Mouse (Mus musculus) ovary, postnatal 10 days (tissue): ENCODE results near the gene Erich4.

ENCODE experiments used
- DNase-seq: peaks from one replicate; pipeline ENCODE4 v3.0.0; 2022; ENCODE audit warnings: low spot score

Erich4 gene

DNA sequence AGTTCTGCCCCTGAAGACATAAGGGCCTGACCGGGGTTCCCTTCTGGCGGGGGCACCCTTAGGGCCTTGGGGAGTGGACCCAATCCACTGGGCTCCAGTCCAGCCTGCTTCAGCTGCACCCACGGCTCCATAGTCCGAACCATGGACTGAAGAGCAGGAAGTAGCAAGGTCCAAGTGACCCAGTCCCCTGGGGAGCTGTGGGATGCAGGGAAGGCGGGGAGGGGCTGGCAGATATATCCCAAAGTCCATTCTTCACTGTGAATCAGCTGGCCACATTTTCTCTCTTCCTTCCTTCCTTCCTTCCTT lies at the start of gene Erich4:
Erich4 (minus strand) TSS at position 187 of the 306 bp plus-strand sequence.
- DNase-seq = no peak

DNA sequence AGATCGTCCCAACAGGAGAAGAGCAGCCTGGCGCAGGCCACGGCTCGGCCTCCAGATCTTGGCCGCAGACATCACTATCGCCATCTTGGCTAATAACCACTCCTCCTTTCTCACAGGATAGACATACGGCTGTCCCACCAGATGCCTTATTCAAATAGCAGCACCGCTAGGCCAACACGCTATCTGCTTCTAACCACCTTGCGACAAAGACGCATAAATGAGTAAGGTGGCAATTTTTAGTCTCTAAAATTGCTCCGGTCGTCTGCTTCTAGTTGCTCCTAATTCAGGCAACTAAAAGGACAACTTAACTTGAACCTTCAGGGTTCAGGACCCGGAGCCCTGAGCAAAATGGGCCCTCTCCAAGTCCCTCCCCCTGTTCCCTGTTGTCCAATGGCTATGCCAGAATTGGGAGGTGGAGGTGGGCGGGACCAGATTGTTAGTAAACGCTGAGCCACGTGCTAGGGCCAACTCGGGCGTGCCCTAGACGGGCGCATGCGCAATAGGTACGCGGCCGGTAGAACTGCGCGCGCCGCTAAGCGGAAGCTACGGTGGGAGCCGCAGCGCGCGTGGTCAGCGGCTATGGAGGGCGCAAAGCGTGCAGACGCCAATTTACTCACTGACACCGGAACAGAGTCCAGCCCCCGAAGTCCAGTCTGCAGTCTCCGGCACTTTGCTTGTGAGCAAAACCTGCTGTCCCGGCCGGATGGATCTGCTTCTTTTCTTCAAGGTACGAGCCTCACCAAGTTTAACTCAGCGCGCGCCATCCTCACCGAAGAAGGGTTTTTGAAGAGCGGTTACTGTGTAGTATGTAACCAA lies 43.2 kb upstream of the Erich4 start, which contains the start of the genes Bckdha and Exosc5:
Bckdha (minus strand) TSS at position 325 of the 816 bp plus-strand sequence.
Exosc5 (plus strand) TSS at position 508 of the 816 bp plus-strand sequence.
- DNase-seq = peak; percentile 96

DNA sequence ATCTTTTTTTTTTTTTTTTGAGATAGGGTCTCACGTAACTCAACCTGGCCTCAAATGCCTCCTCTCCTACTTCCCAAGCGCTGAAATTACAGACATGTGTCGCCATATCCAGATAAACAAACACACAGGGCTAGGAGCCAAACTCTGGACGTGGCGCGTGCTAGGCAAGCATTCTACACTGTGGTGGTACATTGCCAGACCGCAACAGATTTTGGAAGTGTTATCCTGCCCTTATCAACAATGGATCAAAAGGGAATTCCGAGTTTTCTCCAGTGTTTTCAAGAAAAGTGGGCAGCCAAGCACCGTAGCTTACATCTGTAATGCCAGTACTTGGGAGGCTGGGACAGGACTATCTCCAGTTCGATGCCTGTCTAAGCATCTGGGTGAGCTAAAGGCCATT lies 42.1 kb upstream of the Erich4 start:
- no peak for DNase-seq

DNA sequence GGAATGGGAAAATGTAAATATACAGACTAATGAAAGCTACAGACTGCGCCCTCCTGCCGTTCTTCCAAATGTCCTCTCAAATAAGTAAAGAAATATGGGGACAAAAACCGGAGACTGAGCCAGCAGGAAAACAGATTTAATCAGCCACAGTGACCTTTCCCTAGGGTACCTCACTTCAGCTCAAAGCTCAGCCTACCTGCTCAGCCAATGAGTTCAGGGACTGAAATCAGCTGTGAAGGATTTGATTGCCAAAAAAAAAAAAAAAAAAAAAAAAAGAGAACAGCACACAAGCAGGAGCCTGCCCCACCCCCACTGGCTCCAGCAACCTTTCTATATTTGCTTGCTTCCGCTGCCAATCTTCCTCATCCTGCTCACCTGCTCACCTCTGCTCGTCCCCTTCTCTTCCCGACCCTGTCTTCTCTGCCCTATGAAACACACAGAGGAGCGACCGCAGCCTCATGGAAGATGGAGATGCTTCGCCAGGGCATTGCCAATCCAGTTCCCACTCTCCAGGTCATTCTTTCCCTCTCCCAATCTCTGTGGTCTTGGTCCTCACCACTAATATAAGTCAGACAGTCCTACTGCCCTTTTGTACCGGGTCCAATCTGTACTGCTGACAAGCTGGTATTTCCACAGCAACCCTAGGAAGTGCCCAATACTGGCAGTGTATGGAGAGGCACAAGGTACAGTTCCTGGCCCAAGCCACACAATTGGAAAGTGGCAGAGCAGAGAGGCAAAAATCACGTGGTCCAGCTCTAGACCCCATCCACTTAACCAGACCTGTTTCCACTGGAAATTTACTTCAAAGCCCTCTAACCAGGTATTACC lies 40.1 kb upstream of the Erich4 start:
- no peak for DNase-seq

DNA sequence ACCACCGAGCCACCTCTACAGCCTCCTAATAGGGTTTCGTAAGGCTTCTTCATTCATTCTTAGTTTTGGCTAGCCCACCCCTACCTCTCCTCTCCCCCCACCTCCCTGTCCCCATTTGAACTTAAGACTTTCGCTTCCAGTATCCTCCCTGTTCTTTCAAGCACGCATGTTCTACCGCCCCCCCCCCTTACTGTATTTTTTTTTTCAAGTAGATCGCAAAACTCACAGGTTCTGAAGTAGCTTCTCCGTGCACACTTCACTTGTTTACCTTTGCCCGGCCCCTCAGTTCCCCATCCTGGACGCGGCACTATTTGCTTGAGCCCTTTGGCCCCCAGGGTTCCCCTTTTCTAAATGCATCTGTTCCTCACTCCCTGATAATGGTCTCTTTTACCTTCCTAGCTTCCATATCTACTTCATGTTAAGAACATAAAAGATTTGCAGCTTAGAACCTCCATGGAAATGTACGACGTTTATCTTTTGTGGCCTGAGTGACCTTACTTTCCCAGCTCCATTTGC lies 36.6 kb upstream of the Erich4 start:
- DNase-seq = no peak

DNA sequence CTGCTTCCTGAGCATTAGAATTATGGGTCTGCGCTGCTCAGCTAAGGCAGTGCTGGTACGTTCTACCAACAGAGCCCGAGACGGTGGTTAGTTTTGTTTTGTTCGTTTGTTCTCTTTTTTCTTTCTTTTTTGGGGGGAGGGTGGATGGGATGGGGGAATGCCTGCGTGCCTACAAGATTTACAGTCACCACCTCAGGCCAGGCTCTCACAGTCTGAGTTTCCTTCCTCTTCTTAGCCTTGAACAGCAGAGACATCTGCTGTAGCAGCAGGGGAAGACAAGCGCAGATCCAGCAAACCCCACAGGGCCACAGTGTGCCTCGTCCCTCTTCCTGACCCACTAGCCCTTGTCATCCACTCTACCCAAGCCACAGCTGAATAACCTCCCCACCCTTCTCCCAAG lies 35.6 kb upstream of the Erich4 start:
- DNase-seq = no peak

DNA sequence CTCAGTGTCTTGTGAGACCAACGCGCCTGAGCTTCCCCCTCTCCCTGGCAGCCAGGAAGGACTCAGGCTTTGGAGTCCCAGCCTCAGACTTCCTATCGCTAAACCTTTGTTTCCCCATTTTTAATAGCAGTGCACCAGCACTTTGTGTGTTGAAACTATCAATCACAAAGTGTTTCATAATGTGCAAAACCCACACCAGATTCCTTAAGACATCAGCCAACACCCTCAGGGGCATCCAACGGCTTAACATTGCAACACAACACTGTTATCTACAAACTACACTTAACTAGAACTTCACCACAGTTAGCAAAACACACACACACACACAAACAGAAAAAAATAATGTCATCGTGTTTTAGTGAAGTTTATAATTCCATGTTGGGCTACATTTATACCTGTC lies 34.1 kb upstream of the Erich4 start:
- no peak for DNase-seq

DNA sequence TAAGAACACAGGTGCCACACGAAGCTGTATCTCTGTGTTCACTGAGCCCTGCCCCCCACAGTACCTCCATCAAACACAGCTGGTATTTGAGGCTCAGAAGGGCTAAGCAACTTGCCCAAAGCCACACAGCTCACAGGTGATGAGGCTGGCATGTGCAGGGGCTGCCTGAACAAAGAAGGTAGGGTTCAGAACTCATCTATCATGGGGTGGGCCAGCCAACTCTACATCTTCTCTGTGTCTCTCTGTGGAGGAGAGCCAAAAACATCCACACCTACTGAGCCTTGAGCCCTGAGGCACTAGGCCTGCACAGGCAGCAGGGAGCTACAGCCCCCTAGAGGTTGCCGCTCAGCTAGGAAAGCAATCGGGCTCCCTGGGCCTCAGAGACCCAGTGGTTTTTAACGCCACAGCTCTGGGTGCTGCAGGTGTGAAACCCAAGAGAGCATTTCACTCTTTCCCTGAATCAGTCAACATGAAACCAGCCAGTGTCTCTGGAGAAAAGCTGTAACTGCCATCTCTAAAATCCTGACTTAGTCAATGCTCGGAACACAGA lies 32.0 kb upstream of the Erich4 start:
- DNase-seq = no peak

DNA sequence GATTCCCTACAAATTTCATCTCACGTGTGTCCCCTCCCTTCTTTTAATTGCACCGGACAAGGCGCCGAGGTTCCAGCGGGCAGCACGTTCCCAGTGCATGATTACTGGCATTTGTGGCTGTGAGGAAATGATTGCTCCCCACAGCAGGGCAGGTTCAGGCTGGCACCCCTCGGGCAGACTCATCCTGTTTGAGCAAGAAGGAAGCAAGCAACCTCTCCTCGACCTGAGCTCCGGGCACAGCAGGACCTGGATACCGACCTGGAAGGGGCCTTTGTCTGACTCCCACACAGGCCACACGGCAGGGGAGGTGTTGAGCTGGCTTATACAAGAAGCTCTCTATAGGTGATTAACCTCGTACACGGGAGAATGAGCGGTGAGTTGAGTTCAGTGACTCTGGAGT lies 29.4 kb upstream of the Erich4 start:
- DNase-seq = no peak

DNA sequence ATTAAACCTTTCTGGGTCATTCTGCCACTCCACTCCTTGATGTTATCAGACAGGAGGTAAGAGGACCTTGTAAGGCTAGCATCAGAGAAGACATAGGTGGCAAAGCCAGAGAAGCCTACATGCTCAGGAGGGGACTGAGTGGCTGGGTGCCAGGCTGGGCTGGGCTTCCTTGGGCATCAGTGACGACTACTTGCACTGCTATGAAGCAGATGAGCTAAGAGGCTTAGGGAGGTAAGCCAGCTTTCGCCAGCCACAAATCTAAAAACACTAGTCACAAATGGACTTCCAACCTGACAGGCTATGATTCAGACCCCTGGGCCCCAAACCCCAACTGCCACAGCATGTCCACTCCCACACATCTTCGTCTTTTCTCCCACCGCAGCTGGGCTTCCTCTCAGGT lies 28.9 kb upstream of the Erich4 start:
- DNase-seq = no peak

DNA sequence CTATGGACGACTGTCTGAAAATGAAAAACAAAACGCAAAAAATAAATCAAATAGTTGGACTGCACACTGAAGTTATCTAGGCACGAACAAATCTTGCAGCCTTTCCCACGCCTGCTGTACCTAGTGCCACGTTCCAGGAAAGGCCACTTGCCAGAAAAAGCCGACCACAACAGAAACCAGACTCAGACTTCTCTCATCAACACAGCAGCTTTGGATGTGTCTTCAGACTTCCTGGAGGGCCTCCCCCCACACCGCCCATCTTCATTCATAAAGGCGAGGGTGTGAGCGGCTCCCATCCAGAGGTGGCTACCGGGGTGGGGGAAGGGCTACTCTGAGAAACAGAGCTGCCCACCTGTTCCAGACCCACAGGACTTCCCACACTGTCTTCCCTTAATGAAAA lies 28.4 kb upstream of the Erich4 start:
- DNase-seq = no peak

DNA sequence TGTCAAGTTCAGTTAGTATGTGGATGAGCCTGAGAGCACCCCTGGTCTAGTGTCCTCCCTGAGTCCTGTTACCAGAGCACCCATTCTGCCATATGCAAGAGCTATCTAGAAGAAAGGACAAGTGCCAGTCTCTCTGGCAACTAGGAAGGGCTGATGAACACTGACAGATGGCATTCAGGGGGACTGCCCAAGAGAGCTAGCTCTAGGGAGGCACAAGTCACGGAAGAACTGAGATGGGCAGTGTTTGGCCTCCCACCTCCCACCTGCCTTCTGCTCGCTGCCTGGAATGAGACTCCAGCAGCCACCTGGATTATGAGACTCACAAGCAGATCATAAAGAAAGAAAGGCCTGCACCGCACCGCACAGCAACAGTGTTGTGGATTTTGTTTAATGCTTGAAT lies 24.1 kb upstream of the Erich4 start:
- DNase-seq = no peak

DNA sequence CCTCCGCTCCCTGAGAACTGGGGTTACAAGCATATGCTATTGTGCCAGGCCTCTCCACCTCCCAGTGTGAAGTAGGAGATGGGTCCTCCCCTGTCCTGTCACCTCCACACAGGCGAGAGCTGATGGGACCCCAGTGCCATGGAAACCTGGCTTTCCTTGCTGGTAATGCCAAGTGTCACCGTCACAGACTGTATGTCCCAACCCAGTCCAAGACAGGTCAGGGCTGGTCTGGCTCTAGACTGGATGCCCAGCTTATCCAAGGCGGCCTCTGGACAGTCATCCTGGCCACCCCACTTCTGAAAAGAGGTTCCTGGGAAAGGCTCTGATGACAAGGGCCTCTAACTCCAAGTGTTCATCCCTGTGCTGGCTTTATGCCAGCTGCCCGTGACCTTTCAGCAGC lies 21.4 kb upstream of the Erich4 start:
- DNase-seq = no peak

DNA sequence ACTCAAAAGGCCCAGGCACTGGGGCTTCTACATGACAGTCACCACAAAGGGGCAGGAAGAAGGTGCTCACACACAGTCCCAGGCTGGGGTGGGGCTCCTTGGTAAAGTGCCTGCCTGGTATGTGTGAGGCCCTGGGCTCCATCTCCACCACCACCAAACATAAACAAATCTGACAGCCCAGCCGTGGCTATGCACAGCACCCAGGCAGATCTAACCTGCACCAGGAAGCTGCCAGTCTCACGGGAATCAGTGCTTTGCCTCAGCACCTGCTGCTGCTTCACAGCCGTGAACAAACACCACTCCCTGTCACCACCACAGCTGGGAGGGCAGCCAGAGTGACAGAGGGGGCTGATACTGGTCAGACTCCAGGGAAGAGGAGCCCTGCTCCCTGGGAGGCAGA lies 20.7 kb upstream of the Erich4 start:
- DNase-seq = no peak

DNA sequence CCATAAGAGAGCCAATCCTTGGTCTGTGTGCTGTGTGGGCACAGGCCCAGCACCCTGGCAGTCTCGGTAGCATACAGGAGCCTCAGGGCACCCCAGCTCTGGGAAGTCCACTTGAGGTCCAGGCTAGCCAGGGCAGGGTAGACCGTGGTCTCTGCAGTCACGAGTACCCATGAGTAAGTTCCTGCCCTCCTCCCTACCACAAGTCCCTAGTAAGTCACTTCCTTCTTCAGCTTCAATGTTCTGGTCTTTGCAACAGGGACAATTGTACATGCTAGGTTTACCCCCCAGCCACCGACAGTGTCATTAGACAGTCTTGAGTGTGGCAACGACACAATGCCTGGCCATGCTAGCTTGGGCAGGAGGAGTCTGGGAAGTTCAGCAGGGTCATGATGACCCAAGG lies 17.0 kb upstream of the Erich4 start:
- no peak for DNase-seq

DNA sequence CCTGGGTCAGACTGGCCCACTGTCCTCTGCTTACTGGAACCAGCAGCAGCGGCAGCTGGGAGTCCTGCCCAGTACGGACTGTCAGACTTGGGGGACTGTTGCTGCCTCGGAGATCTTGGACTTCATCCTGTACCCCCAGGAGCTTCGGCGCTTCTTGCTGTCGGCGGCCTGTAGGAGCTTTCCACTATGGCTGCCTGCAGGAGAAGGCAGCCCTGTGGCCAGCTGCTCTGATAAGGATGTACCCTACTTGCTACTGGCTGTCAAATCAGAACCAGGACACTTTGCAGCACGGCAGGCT lies 12.6 kb upstream of the Erich4 start:
- no peak for DNase-seq

DNA sequence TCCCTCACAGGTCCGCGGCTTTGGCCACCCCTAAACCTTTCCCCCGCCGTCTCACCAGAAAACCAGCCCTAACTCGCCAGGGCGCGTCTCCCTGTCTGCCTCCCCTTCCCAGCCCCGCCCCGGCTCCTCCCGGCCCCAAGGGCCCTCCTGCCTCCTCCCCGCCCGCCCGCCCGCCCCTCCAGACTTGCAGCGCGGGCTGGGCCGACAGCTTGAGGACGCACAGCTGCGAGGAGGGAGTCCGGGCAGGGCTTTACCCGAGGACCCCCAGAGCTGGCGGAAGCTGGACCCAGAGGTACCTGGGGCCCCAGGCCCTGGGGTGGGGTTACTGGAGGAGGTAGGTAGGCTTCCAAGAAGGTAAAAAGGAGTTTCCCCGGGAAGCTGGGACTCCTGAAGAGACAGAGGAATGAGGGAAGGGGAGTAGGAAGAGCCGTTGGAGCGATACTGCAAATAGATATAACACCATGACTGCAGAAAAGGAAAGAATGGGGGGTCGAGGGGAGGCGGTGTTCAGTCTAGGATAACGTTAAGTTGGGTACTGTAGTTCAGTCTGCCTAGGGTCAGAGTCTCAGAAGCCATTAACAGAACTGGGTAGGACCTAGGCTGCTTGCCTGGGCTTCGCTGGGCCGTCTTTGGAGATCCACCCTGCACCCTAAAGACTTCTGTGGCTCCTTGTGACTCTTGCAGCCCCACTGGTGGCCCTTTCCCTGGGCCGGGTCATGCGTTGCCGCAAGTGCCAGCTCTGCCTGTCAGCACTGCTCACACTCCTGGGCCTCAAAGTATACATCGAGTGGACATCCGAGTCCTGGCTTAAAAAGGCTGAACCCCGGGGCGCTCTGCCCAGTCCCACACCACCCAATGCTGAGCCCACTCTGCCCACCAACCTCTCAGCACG lies 12.0 kb upstream of the Erich4 start:
- DNase-seq = peak; percentile 46

DNA sequence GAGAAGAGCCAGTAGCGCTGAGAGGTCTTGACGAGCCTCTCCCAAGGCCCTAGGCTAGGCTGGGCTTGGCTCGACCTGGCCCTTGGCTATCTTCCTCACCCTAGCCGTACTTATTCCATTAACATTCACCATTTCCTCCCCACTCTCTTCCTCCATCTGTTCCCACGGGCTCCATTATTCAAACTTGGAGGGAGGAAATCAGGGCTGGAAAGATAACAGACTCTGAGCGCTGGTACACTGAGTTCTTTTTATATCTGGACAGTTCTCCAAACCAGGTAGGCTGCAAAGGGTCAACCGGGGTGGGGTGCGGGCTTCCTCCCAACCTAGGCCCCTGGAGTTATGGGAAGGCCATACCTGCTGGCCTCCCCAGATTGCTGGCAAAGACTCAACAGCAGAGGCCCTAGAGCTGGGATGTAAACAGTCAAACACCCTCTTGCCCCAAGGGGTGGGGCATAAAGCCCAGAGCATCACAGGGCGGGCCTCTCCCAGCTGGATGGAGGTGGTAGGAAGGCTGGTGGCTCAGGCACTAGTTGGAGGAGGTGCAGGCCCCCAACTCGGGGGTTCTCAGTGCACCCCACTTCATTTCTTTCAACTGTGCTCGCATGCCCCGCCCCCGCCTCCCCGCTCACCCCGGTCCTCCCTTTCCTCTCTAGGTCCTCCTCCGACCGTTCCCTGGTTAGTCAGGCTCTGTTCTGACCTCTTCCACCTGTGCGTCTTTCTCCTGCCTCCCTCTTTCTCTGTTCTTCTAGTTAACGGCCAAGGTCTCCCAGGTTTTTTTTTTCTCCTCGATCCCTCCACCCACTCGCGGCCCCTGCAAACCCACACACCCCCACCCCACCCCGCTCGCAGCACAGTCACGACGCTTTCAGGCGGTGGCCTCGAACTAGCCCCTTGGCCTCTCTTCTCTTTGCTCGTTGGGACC lies 11.1 kb upstream of the Erich4 start, which contains the start of gene B3gnt8:
B3gnt8 (plus strand) TSS at position 146 of the 922 bp plus-strand sequence.
- no peak for DNase-seq

DNA sequence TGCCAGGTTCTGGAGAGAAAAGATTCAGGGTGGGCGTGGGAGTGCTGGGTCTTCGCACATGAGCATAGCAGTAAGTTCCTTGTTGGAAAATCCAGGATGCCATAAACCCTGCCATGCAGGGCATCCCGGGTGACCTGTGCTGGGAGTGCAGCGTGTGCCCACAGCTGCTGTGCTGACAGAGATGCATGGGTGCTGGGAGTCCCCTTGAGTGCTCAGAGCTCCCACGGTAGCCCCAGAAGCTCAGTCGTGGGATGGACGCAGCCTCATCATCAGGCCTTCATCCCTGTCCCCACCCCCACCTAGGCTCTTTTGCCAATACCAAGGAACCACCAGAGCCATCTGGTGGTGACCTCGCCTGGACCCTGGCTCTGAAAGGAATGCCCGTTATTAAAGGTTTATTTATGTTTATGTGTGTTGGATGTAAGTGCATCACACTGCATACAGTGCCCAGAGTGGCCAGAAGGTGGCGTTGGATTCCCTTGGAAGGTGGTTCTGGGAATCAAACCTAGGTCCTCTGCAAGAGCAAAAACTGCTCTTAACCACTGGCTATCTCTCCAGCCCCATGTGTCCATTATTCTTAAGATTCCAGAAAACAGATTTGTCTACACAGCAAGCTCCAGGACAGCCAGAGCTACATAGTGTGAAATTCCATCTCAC lies 10.0 kb upstream of the Erich4 start:
- DNase-seq = no peak

DNA sequence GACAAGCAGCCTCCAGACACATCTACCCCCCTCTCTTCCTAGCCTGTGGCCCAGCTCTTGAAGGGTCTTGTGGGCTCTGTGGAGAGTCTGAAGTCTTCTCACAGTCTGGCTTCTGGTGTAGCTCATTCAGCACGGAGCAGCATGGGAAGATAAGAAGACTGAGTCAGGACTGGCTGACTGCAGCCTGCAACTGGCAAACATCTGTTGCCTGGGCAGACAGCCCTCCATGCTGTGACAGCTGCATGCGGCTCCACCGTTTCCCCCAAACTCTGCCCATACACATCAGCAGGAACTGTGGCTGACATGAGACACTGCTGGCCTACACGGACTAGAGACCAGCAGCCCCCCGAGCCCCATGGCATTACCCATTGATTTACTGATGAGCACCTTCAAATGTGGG lies 9.2 kb upstream of the Erich4 start:
- no peak for DNase-seq
